Mouse (Mus musculus): ENCODE results near the gene Smg6.

The Smg6 gene

GRCm38 (mm10) chr11:74929111-74929510, 3.5 kb downstream of the Smg6 start:
- DNase-seq: no peak

GRCm38 (mm10) chr11:74930391-74930790, 4.8 kb downstream of the Smg6 start:
- no peak for DNase-seq

- peak; percentile 37 to 73 for DNase-seq
Measured at GRCm38 (mm10) chr11:74946348-74946747, 20.7 kb downstream of the Smg6 start.

- peak; percentile 6 to 13 for DNase-seq
Measured at GRCm38 (mm10) chr11:74954901-74955300, 29.3 kb downstream of the Smg6 start.

GRCm38 (mm10) chr11:74956006-74956405, 30.4 kb downstream of the Smg6 start:
- no peak for DNase-seq

- no peak for DNase-seq
Measured at GRCm38 (mm10) chr11:74957600-74957999, 32.0 kb downstream of the Smg6 start.

GRCm38 (mm10) chr11:74959501-74959900, 33.9 kb downstream of the Smg6 start:
- DNase-seq: no peak

GRCm38 (mm10) chr11:74960031-74960551, 34.5 kb downstream of the Smg6 start:
- no peak for DNase-seq

GRCm38 (mm10) chr11:74961953-74962352, 36.3 kb downstream of the Smg6 start:
- DNase-seq: no peak

- peak in 1 of 2 experiments; percentile 13 for DNase-seq
Measured at GRCm38 (mm10) chr11:74962846-74963407, 37.3 kb downstream of the Smg6 start.

GRCm38 (mm10) chr11:74965516-74965915, 39.9 kb downstream of the Smg6 start:
- no peak for DNase-seq

- no peak for DNase-seq
Measured at GRCm38 (mm10) chr11:74973290-74974157, 47.9 kb downstream of the Smg6 start.

- DNase-seq: no peak
Measured at GRCm38 (mm10) chr11:74974615-74975014, 49.0 kb downstream of the Smg6 start.

- DNase-seq: no peak
Measured at GRCm38 (mm10) chr11:74976835-74977687, 51.4 kb downstream of the Smg6 start.

GRCm38 (mm10) chr11:74981464-74981863, 55.8 kb downstream of the Smg6 start:
- peak; percentile 81 to 84 for DNase-seq

- DNase-seq: no peak
Measured at GRCm38 (mm10) chr11:74982241-74982640, 56.6 kb downstream of the Smg6 start.

- peak in 1 of 2 experiments; percentile 9 for DNase-seq
Measured at GRCm38 (mm10) chr11:74988162-74988561, 62.5 kb downstream of the Smg6 start.

GRCm38 (mm10) chr11:74989047-74989446, 63.4 kb downstream of the Smg6 start:
- no peak for DNase-seq

- no peak for DNase-seq
Measured at GRCm38 (mm10) chr11:74990501-74990900, 64.9 kb downstream of the Smg6 start.

- DNase-seq: no peak
Measured at GRCm38 (mm10) chr11:74991290-74991689, 65.7 kb downstream of the Smg6 start.

GRCm38 (mm10) chr11:74992427-74992987, 66.9 kb downstream of the Smg6 start:
- peak in 1 of 2 experiments; percentile 18 for DNase-seq

- DNase-seq: peak; percentile 5 to 13
Measured at GRCm38 (mm10) chr11:74994141-74994540, 68.5 kb downstream of the Smg6 start.

GRCm38 (mm10) chr11:74994856-74995255, 69.2 kb downstream of the Smg6 start:
- no peak for DNase-seq
